Mouse (Mus musculus): ENCODE results near the gene Ttc9c.

The Ttc9c gene

GRCm38 (mm10) chr19:8773409-8773808 is 45.7 kb downstream of the Ttc9c start:
- DNase-seq, result no peak

- no peak for DNase-seq
Observed at GRCm38 (mm10) chr19:8772996-8773395, 46.1 kb downstream of the Ttc9c start.

GRCm38 (mm10) chr19:8770567-8771270 is 48.4 kb downstream of the Ttc9c start, which contains the start of gene Tmem223:
Gene Tmem223, plus strand, starts transcription at chr19:8770996.
- peak; percentile 75 for DNase-seq

GRCm38 (mm10) chr19:8765562-8765961 is 53.6 kb downstream of the Ttc9c start:
- DNase-seq, result no peak

GRCm38 (mm10) chr19:8763276-8763675 is 55.9 kb downstream of the Ttc9c start:
- DNase-seq, result no peak

- DNase-seq, result no peak
Observed at GRCm38 (mm10) chr19:8760757-8761156, 58.4 kb downstream of the Ttc9c start.
